18 mouse cellular contexts compared by ENCODE assay signal in genomic region chr2:169094011-169094754, GRCm38 (mm10).
DNase-seq lines count a peak whose midpoint lies in the region; ATAC-seq lines count a peak whose summit lies in the region.
"Had no signal": no experiment of that assay in that cellular context is flagged by ENCODE, and none has a peak within 500 bp of the region (broad histone marks: within the 10 kb centered on the region; RNA-seq: fewer than 3 reads in every experiment).

No protein-coding gene starts in this region.

- WGBS in embryonic facial prominence, embryonic 10.5 days, result 66% methylated on average over 22 of the region's 22 CpGs
- 6% methylated on average over 22 of the region's 22 CpGs for WGBS in forebrain, embryonic 16.5 days
- 33% methylated on average over 22 of the region's 22 CpGs for WGBS in midbrain, embryonic 15.5 days

- DNase-seq in Muller cell, postnatal 12 days (ENCODE audit: inconsistent ontology term), result peak; percentile 43
- DNase-seq in embryonic facial prominence, embryonic 10.5 days (ENCODE audit: low spot score), result no peak
- no peak for DNase-seq in kidney, adult 9 months
- DNase-seq in ovary, postnatal 36 days (ENCODE audit: low spot score), result no peak
- DNase-seq in adrenal gland, adult (ENCODE audit: inconsistent age in 2 of 2, low spot score in 1 of 2), result no peak
- DNase-seq: cerebellum, adult 11 months; cerebellum, postnatal 36 days; gastrocnemius, postnatal 10 days; heart, postnatal 10 days; lung, adult 18-20 months; right cerebral cortex, postnatal 14 days; thymus, adult 18-20 months had no signal

- H3K4me1 ChIP-seq in embryonic facial prominence, embryonic 10.5 days, result peaks cover 1% of the 10 kb centered on the region
- peaks cover 7% of the 10 kb centered on the region for H3K4me1 ChIP-seq in forebrain, embryonic 16.5 days (replicated peaks; ENCODE audit: control insufficient read depth, insufficient read depth, low read length)
- H3K4me1 ChIP-seq in midbrain, embryonic 15.5 days, result no peaks in the 10 kb centered on the region

- peaks cover 5% of the 10 kb centered on the region; the same call in 1 of the 2 replicates for H3K9me3 ChIP-seq in embryonic facial prominence, embryonic 10.5 days
- H3K9me3 ChIP-seq in forebrain, embryonic 16.5 days (ENCODE audit: control insufficient read depth, low read length), result peaks cover 5% of the 10 kb centered on the region; the same call in 1 of the 2 replicates
- H3K9me3 ChIP-seq in midbrain, embryonic 15.5 days, result peaks cover 5% of the 10 kb centered on the region; the same call in 1 of the 2 replicates

- ATAC-seq in forebrain, embryonic 16.5 days, result no peak
- no peak for ATAC-seq in midbrain, embryonic 15.5 days (replicated peaks)
- ATAC-seq: activated CD4-positive, CD25-positive, alpha-beta regulatory T cell, adult 4 months had no signal

- H3K4me2 ChIP-seq in forebrain, embryonic 16.5 days (ENCODE audit: low read length), result peak overlapping the region; percentile 21; the same call in 1 of the 2 replicates
- no peak overlapping the region for H3K4me2 ChIP-seq in midbrain, embryonic 15.5 days
- H3K4me2 ChIP-seq: embryonic facial prominence, embryonic 12.5 days had no signal

- no peaks in the 10 kb centered on the region for H3K27me3 ChIP-seq in embryonic facial prominence, embryonic 10.5 days (replicated peaks; ENCODE audit: low read depth, poor library complexity, severe bottlenecking)
- 0 out of 2 replicates have a peak, but pooled peaks cover 3% of the 10 kb centered on the region for H3K27me3 ChIP-seq in forebrain, embryonic 16.5 days (replicated peaks; ENCODE audit: control insufficient read depth, insufficient read depth, low read length)
- H3K27me3 ChIP-seq in midbrain, embryonic 15.5 days (replicated peaks), result no peaks in the 10 kb centered on the region
- H3K27me3 ChIP-seq: embryonic facial prominence, embryonic 12.5 days had no signal

- no peak overlapping the region for H3K4me3 ChIP-seq in embryonic facial prominence, embryonic 10.5 days
- no peak overlapping the region for H3K4me3 ChIP-seq in forebrain, embryonic 16.5 days (replicated peaks; ENCODE audit: low read length)
- H3K4me3 ChIP-seq in midbrain, embryonic 15.5 days, result no peak overlapping the region
- H3K4me3 ChIP-seq: embryonic facial prominence, embryonic 12.5 days; myocyte had no signal

- no peak overlapping the region for H3K9ac ChIP-seq in forebrain, embryonic 16.5 days (replicated peaks; ENCODE audit: low read depth, low read length)
- no peak overlapping the region for H3K9ac ChIP-seq in midbrain, embryonic 15.5 days
- H3K9ac ChIP-seq: embryonic facial prominence, embryonic 12.5 days had no signal

- H3K36me3 ChIP-seq in embryonic facial prominence, embryonic 10.5 days (replicated peaks), result no peaks in the 10 kb centered on the region
- H3K36me3 ChIP-seq in forebrain, embryonic 16.5 days (ENCODE audit: control insufficient read depth, insufficient read depth), result no peaks in the 10 kb centered on the region
- no peaks in the 10 kb centered on the region for H3K36me3 ChIP-seq in midbrain, embryonic 15.5 days (replicated peaks)
- H3K36me3 ChIP-seq: embryonic facial prominence, embryonic 12.5 days had no signal

- 0 out of 2 replicates have a peak overlapping the region, but pooled peaks have one; percentile 14 for H3K27ac ChIP-seq in embryonic facial prominence, embryonic 10.5 days (replicated peaks)
- no peak overlapping the region for H3K27ac ChIP-seq in forebrain, embryonic 16.5 days (ENCODE audit: low read length)
- 0 out of 2 replicates have a peak overlapping the region, but pooled peaks have one; percentile 40 for H3K27ac ChIP-seq in midbrain, embryonic 15.5 days
- H3K27ac ChIP-seq: embryonic facial prominence, embryonic 12.5 days; macrophage had no signal
